In the genomic region with DNA sequence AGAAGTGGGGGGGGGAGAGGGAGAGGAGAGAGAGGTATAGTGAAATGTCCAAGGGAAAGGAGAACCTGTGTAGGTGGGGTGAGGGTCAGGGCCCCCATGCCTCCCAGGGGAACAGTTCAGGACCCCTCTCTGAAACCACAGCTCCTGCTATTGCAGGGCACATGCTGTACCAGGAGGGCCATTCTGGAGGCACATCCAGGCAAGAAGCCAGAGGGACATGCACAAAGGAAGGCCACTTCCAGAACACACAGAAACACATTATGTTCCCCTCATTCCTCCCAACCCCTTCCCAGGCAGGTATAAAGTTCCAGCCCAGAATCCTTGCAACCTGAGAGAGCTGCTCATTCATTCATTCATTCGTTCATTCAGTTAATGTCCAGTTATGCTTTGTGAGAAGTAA, we compare ENCODE assay signal across 22 mouse cellular contexts.
"Had no signal": no experiment of that assay in that cellular context is flagged by ENCODE, and none has a peak within 500 bp of the region (broad histone marks: within the 10 kb centered on the region; RNA-seq: fewer than 3 reads in every experiment).

No protein-coding gene starts in this region.

- H3K9me3 ChIP-seq: heart, embryonic 10.5 days; heart, embryonic 12.5 days; intestine, embryonic 15.5 days; limb, embryonic 10.5 days; limb, embryonic 12.5 days; liver, embryonic 13.5 days; liver, embryonic 15.5 days had no signal

- H3K36me3 ChIP-seq: heart, embryonic 10.5 days; heart, embryonic 12.5 days; intestine, embryonic 15.5 days; limb, embryonic 10.5 days; limb, embryonic 12.5 days; liver, embryonic 13.5 days; liver, embryonic 15.5 days had no signal

- ATAC-seq: inflammation-experienced regulatory T-cells, adult 6 months; intestine, embryonic 15.5 days; intestine, postnatal 0 days; liver, postnatal 0 days had no signal

- H3K9ac ChIP-seq: heart, embryonic 12.5 days; intestine, embryonic 15.5 days; limb, embryonic 12.5 days; liver, embryonic 13.5 days; liver, embryonic 15.5 days; liver, postnatal 0 days had no signal

- H3K27ac ChIP-seq: gastrocnemius, adult 2 months; heart, embryonic 10.5 days; intestine, embryonic 15.5 days; limb, embryonic 12.5 days; liver, embryonic 13.5 days; liver, embryonic 15.5 days had no signal

- H3K4me1 ChIP-seq: liver, embryonic 13.5 days; liver, embryonic 15.5 days had no signal

- DNase-seq: gastrocnemius, adult 2 months; gastrocnemius, postnatal 10 days; gastrocnemius, postnatal 25 days; heart, adult 18-20 months; heart, postnatal 10 days; heart, postnatal 4 days; kidney, adult 18-20 months; kidney, adult 8-10 months; kidney, postnatal 25 days; layer of hippocampus, adult 9-11 months; liver; liver, embryonic 13.5 days; liver, postnatal 0 days had no signal

- H3K4me2 ChIP-seq: heart, embryonic 12.5 days; intestine, embryonic 15.5 days; limb, embryonic 12.5 days; liver, embryonic 11.5 days; liver, embryonic 13.5 days; liver, embryonic 15.5 days had no signal

- H3K27me3 ChIP-seq: heart, embryonic 12.5 days; intestine, embryonic 15.5 days; limb, embryonic 12.5 days; liver, embryonic 13.5 days; liver, embryonic 15.5 days had no signal

- H3K4me3 ChIP-seq: gastrocnemius, adult 2 months; heart, embryonic 10.5 days; heart, embryonic 12.5 days; intestine, embryonic 15.5 days; limb, embryonic 10.5 days; limb, embryonic 12.5 days; liver, embryonic 13.5 days; liver, embryonic 15.5 days had no signal
